Mouse (Mus musculus) embryonic facial prominence, embryonic 10.5 days (tissue): ENCODE measurements around the gene Bach2. TPM values are rescaled to one million over a fixed set of nuclear protein-coding genes. Genes with fewer than 3 reads are reported as not detected.

Experiments used
- DNase-seq: peaks from one replicate; pipeline ENCODE4 v3.0.0-alpha.2; 2017; ENCODE audit warnings: low spot score
- H3K27ac ChIP-seq: fragments of 300-500 bp; sonication (generic); replicated peaks from 2 replicates; pipeline ENCODE4 v1.5.1; 2016; ENCODE audit warnings: mild to moderate bottlenecking
- H3K27me3 ChIP-seq: fragments of 300-500 bp; sonication (generic); replicated peaks from 2 replicates; pipeline ENCODE4 v1.6.1; 2016; ENCODE audit warnings: low read depth, mild to moderate bottlenecking; ENCODE audit not compliant: poor library complexity, severe bottlenecking
- H3K36me3 ChIP-seq: fragments of 300-500 bp; sonication (generic); replicated peaks from 2 replicates; pipeline ENCODE4 v1.6.1; 2016; ENCODE audit warnings: mild to moderate bottlenecking, moderate library complexity
- H3K4me1 ChIP-seq: fragments of 300-500 bp; sonication (generic); 2 replicates; pipeline ENCODE4 v1.6.1; 2016
- H3K4me3 ChIP-seq: fragments of 300-500 bp; sonication (generic); 2 replicates; pipeline ENCODE4 v1.5.1; 2016; ENCODE audit warnings: mild to moderate bottlenecking, moderate library complexity
- H3K9me3 ChIP-seq: fragments of 300-500 bp; sonication (generic); 2 replicates; pipeline ENCODE4 v1.6.1; 2016; ENCODE audit warnings: mild to moderate bottlenecking
- WGBS: fragments of 180-500 bp; shearing (Covaris S2); methylation state at CpG from one replicate; pipeline ENCODE4 v1.1.7; 2016; 5-methylcytosine and 5-hydroxymethylcytosine counted together
- polyA plus RNA-seq: library from polyadenylated mRNA; unstranded; fragments of >200 nt; fragmentation: Nextera tagmentation; extraction: Ambion mirVana; gene quantifications from 2 replicates; pipeline ENCODE4 v1.2.1, GENCODE M21; 2016

The Bach2 gene
- polyA plus RNA-seq, 1 experiment from 2014 or later: 12.2 TPM

GRCm38 (mm10) chr4:32376527-32376948 is 137.9 kb downstream of the Bach2 start:
- no peak for DNase-seq
- Histone ChIP-seq H3K9me3 (no peaks in the 10 kb centered on the region), H3K27ac (peak overlapping the region; percentile 24), H3K4me3 (no peak overlapping the region), H3K4me1 (peaks cover 48% of the 10 kb centered on the region), H3K36me3 (no peaks in the 10 kb centered on the region), H3K27me3 (no peaks in the 10 kb centered on the region)
- WGBS: 65% methylated on average over 6 of the region's 6 CpGs

GRCm38 (mm10) chr4:32379140-32379539 is 140.5 kb downstream of the Bach2 start:
- no peaks in the 10 kb centered on the region for H3K27me3 ChIP-seq
- 90% methylated on average over 7 of the region's 7 CpGs for WGBS
- no peak overlapping the region for H3K4me3 ChIP-seq
- no peak for DNase-seq
- no peak overlapping the region for H3K27ac ChIP-seq
- peaks cover 36% of the 10 kb centered on the region for H3K4me1 ChIP-seq
- no peaks in the 10 kb centered on the region for H3K9me3 ChIP-seq
- H3K36me3 ChIP-seq: no peaks in the 10 kb centered on the region

- Histone ChIP-seq H3K4me1 (peaks cover 20% of the 10 kb centered on the region), H3K27ac (no peak overlapping the region), H3K27me3 (no peaks in the 10 kb centered on the region), H3K9me3 (no peaks in the 10 kb centered on the region), H3K36me3 (no peaks in the 10 kb centered on the region), H3K4me3 (no peak overlapping the region)
- WGBS: 85% methylated on average over 16 of the region's 16 CpGs
- DNase-seq: no peak
These were observed 143.2 kb downstream of the Bach2 start for GRCm38 (mm10) chr4:32381666-32382381.

- Histone ChIP-seq H3K36me3 (no peaks in the 10 kb centered on the region), H3K9me3 (no peaks in the 10 kb centered on the region), H3K27ac (no peak overlapping the region), H3K4me3 (no peak overlapping the region), H3K4me1 (peaks cover 46% of the 10 kb centered on the region), H3K27me3 (no peaks in the 10 kb centered on the region)
- 88% methylated on average over 2 of the region's 2 CpGs for WGBS
- DNase-seq: no peak
These were observed 146.5 kb downstream of the Bach2 start for GRCm38 (mm10) chr4:32385121-32385520.

- H3K27me3 ChIP-seq: no peaks in the 10 kb centered on the region
- no peak for DNase-seq
- no peaks in the 10 kb centered on the region for H3K9me3 ChIP-seq
- peaks cover 46% of the 10 kb centered on the region for H3K4me1 ChIP-seq
- WGBS: 91% methylated on average over 14 of the region's 14 CpGs
- H3K36me3 ChIP-seq: no peaks in the 10 kb centered on the region; the same call in 1 of the 2 replicates
- H3K27ac ChIP-seq: no peak overlapping the region
- no peak overlapping the region for H3K4me3 ChIP-seq
These were observed 147.0 kb downstream of the Bach2 start for GRCm38 (mm10) chr4:32385623-32386022.

GRCm38 (mm10) chr4:32386346-32386745 is 147.7 kb downstream of the Bach2 start:
- H3K27me3 ChIP-seq: no peaks in the 10 kb centered on the region
- DNase-seq: no peak
- H3K9me3 ChIP-seq: no peaks in the 10 kb centered on the region
- peak overlapping the region; percentile 44; the same call in 1 of the 2 replicates for H3K27ac ChIP-seq
- peaks cover 46% of the 10 kb centered on the region for H3K4me1 ChIP-seq
- WGBS: 77% methylated on average over 10 of the region's 10 CpGs
- H3K36me3 ChIP-seq: no peaks in the 10 kb centered on the region; the same call in 1 of the 2 replicates
- no peak overlapping the region for H3K4me3 ChIP-seq

GRCm38 (mm10) chr4:32386931-32387330 is 148.3 kb downstream of the Bach2 start:
- Histone ChIP-seq H3K27ac (peak overlapping the region; percentile 35), H3K4me3 (no peak overlapping the region), H3K27me3 (no peaks in the 10 kb centered on the region), H3K9me3 (no peaks in the 10 kb centered on the region), H3K36me3 (no peaks in the 10 kb centered on the region; the same call in 1 of the 2 replicates), H3K4me1 (peaks cover 42% of the 10 kb centered on the region)
- WGBS: 87% methylated on average over 8 of the region's 8 CpGs
- no peak for DNase-seq

GRCm38 (mm10) chr4:32387479-32388240 is 149.1 kb downstream of the Bach2 start:
- 47% methylated on average over 11 of the region's 11 CpGs for WGBS
- H3K27ac ChIP-seq: peak overlapping the region; percentile 31; the same call in 1 of the 2 replicates

GRCm38 (mm10) chr4:32388564-32388963 is 150.0 kb downstream of the Bach2 start:
- Histone ChIP-seq H3K27me3 (no peaks in the 10 kb centered on the region), H3K9me3 (no peaks in the 10 kb centered on the region), H3K4me1 (peaks cover 38% of the 10 kb centered on the region), H3K27ac (0 out of 2 replicates have a peak overlapping the region, but pooled peaks have one; percentile 26), H3K4me3 (no peak overlapping the region), H3K36me3 (no peaks in the 10 kb centered on the region; the same call in 1 of the 2 replicates)
- 77% methylated on average over 9 of the region's 9 CpGs for WGBS
- DNase-seq: no peak

More at GRCm38 (mm10) chr4:32387479-32388240, 149.1 kb downstream of the Bach2 start:
- H3K4me3 ChIP-seq: no peak overlapping the region
- no peaks in the 10 kb centered on the region; the same call in 1 of the 2 replicates for H3K36me3 ChIP-seq
- no peaks in the 10 kb centered on the region for H3K27me3 ChIP-seq
- no peaks in the 10 kb centered on the region for H3K9me3 ChIP-seq
- peaks cover 40% of the 10 kb centered on the region for H3K4me1 ChIP-seq
- peak; percentile 40 for DNase-seq

- H3K9me3 ChIP-seq: no peaks in the 10 kb centered on the region
- peaks cover 39% of the 10 kb centered on the region for H3K4me1 ChIP-seq
- H3K27me3 ChIP-seq: no peaks in the 10 kb centered on the region
- WGBS: 81% methylated on average over 14 of the region's 14 CpGs
- no peaks in the 10 kb centered on the region; the same call in 1 of the 2 replicates for H3K36me3 ChIP-seq
- H3K4me3 ChIP-seq: no peak overlapping the region
- no peak for DNase-seq
- 0 out of 2 replicates have a peak overlapping the region, but pooled peaks have one; percentile 26 for H3K27ac ChIP-seq
These were observed 150.7 kb downstream of the Bach2 start for GRCm38 (mm10) chr4:32389107-32389800.

- 92% methylated on average over 8 of the region's 8 CpGs for WGBS
- no peak for DNase-seq
- Histone ChIP-seq H3K9me3 (no peaks in the 10 kb centered on the region), H3K27ac (no peak overlapping the region), H3K36me3 (no peaks in the 10 kb centered on the region; the same call in 1 of the 2 replicates), H3K4me1 (peaks cover 38% of the 10 kb centered on the region), H3K4me3 (no peak overlapping the region), H3K27me3 (no peaks in the 10 kb centered on the region)
These were observed 152.7 kb downstream of the Bach2 start for GRCm38 (mm10) chr4:32391260-32391659.

GRCm38 (mm10) chr4:32393226-32393625 is 154.6 kb downstream of the Bach2 start:
- H3K36me3 ChIP-seq: no peaks in the 10 kb centered on the region; the same call in 1 of the 2 replicates
- WGBS: 83% methylated on average over 3 of the region's 3 CpGs
- no peak for DNase-seq
- no peak overlapping the region for H3K4me3 ChIP-seq
- no peak overlapping the region for H3K27ac ChIP-seq
- H3K27me3 ChIP-seq: no peaks in the 10 kb centered on the region
- no peaks in the 10 kb centered on the region for H3K9me3 ChIP-seq
- peaks cover 18% of the 10 kb centered on the region for H3K4me1 ChIP-seq
